Mouse (Mus musculus) kidney, embryonic 16.5 days (tissue): ENCODE measurements around the gene Eps8. TPM values are rescaled to one million over a fixed set of nuclear protein-coding genes. Genes with fewer than 3 reads are reported as not detected.

ENCODE experiments used
- ATAC-seq: fragments of 200-750 bp; cut with Nextera tagmentation; 2 replicates; pipeline ENCODE4 v1.8.0; 2017; ENCODE audit warnings: moderate TSS enrichment; ENCODE audit not compliant: low FRiP score, low TSS enrichment
- H3K27ac ChIP-seq: fragments of 300-500 bp; sonication (generic); 2 replicates; pipeline ENCODE4 v1.5.1; 2014; ENCODE audit warnings: low read length
- H3K27me3 ChIP-seq: fragments of 300-500 bp; sonication (generic); 2 replicates; pipeline ENCODE4 v1.6.1; 2014; ENCODE audit warnings: low read length, control low read depth, mixed read lengths; ENCODE audit not compliant: insufficient read depth
- H3K36me3 ChIP-seq: fragments of 300-500 bp; sonication (generic); 2 replicates; pipeline ENCODE4 v1.6.1; 2014; ENCODE audit warnings: low read length, control low read depth, mixed read lengths; ENCODE audit not compliant: insufficient read depth
- H3K4me1 ChIP-seq: fragments of 300-500 bp; sonication (generic); 2 replicates; pipeline ENCODE4 v1.6.1; 2014; ENCODE audit warnings: low read length, control low read depth, mixed read lengths; ENCODE audit not compliant: insufficient read depth
- H3K4me2 ChIP-seq: fragments of 300-500 bp; sonication (generic); replicated peaks from 2 replicates; pipeline ENCODE4 v1.6.1; 2014; ENCODE audit warnings: low read depth, low read length
- H3K4me3 ChIP-seq: fragments of 300-500 bp; sonication (generic); 2 replicates; pipeline ENCODE4 v1.5.1; 2014; ENCODE audit warnings: mild to moderate bottlenecking, low read length
- H3K9ac ChIP-seq: fragments of 300-500 bp; sonication (generic); replicated peaks from 2 replicates; pipeline ENCODE4 v1.6.1; 2014; ENCODE audit warnings: low read length
- H3K9me3 ChIP-seq: fragments of 300-500 bp; sonication (generic); 2 replicates; pipeline ENCODE4 v1.6.1; 2016; ENCODE audit warnings: low read length, control low read depth
- WGBS: fragments of 180-500 bp; shearing (Covaris S2); extraction: QIAGEN DNeasy Blood & Tissue Kit; methylation state at CpG from one replicate; pipeline ENCODE4 v1.1.7; 2014; 5-methylcytosine and 5-hydroxymethylcytosine counted together
- polyA plus RNA-seq: library from polyadenylated mRNA; unstranded; fragments of >200 nt; fragmentation: Nextera tagmentation; extraction: Ambion mirVana; gene quantifications from 2 replicates; pipeline ENCODE4 v1.2.1, GENCODE M21; 2015

Eps8 gene
- polyA plus RNA-seq, 1 experiment from 2014 or later: 43.0 TPM

- 88% methylated on average over 3 of the region's 3 CpGs for WGBS
- Histone ChIP-seq H3K4me3 (no peak overlapping the region), H3K36me3 (no peaks in the 10 kb centered on the region), H3K27me3 (no peaks in the 10 kb centered on the region), H3K4me2 (no peak overlapping the region), H3K9ac (no peak overlapping the region), H3K4me1 (peaks cover 5% of the 10 kb centered on the region), H3K9me3 (peaks cover 2% of the 10 kb centered on the region; the same call in 1 of the 2 replicates), H3K27ac (0 out of 2 replicates have a peak overlapping the region, but pooled peaks have one; percentile 1)
- ATAC-seq: no peak
Measured at GRCm38 (mm10) chr6:137565890-137566289, 88.8 kb downstream of the Eps8 start.

- WGBS: 57% methylated on average over 6 of the region's 6 CpGs
- H3K36me3 ChIP-seq: no peaks in the 10 kb centered on the region
- H3K9ac ChIP-seq: no peak overlapping the region
- peaks cover 5% of the 10 kb centered on the region for H3K4me1 ChIP-seq
- peaks cover 2% of the 10 kb centered on the region; the same call in 1 of the 2 replicates for H3K9me3 ChIP-seq
- peak overlapping the region; percentile 25; the same call in 1 of the 2 replicates for H3K27ac ChIP-seq
- no peak overlapping the region for H3K4me2 ChIP-seq
- peak; percentile 79 for ATAC-seq
- H3K27me3 ChIP-seq: no peaks in the 10 kb centered on the region
- H3K4me3 ChIP-seq: no peak overlapping the region
Measured at GRCm38 (mm10) chr6:137565454-137565853, 89.2 kb downstream of the Eps8 start.

GRCm38 (mm10) chr6:137560358-137560859 lies 94.3 kb downstream of the Eps8 start:
- WGBS: 25% methylated on average over 12 of the region's 12 CpGs
- Histone ChIP-seq H3K27ac (peak overlapping the region; percentile 74), H3K27me3 (no peaks in the 10 kb centered on the region), H3K9ac (0 out of 2 replicates have a peak overlapping the region, but pooled peaks have one; percentile 17), H3K9me3 (no peaks in the 10 kb centered on the region), H3K4me3 (no peak overlapping the region), H3K4me1 (peaks cover 15% of the 10 kb centered on the region), H3K36me3 (no peaks in the 10 kb centered on the region), H3K4me2 (0 out of 2 replicates have a peak overlapping the region, but pooled peaks have one; percentile 13)
- ATAC-seq: peak; percentile 76

- H3K4me2 ChIP-seq: no peak overlapping the region
- peaks cover 15% of the 10 kb centered on the region for H3K4me1 ChIP-seq
- H3K4me3 ChIP-seq: no peak overlapping the region
- WGBS: 66% methylated on average over 13 of the region's 13 CpGs
- H3K36me3 ChIP-seq: no peaks in the 10 kb centered on the region
- no peaks in the 10 kb centered on the region for H3K27me3 ChIP-seq
- H3K27ac ChIP-seq: 0 out of 2 replicates have a peak overlapping the region, but pooled peaks have one; percentile 26
- no peaks in the 10 kb centered on the region for H3K9me3 ChIP-seq
- no peak for ATAC-seq
- no peak overlapping the region for H3K9ac ChIP-seq
Measured at GRCm38 (mm10) chr6:137558840-137559239, 95.8 kb downstream of the Eps8 start.

GRCm38 (mm10) chr6:137557671-137558070 lies 97.0 kb downstream of the Eps8 start:
- Histone ChIP-seq H3K9me3 (no peaks in the 10 kb centered on the region), H3K4me1 (peaks cover 15% of the 10 kb centered on the region), H3K4me3 (no peak overlapping the region), H3K27ac (no peak overlapping the region), H3K27me3 (no peaks in the 10 kb centered on the region), H3K4me2 (no peak overlapping the region), H3K36me3 (no peaks in the 10 kb centered on the region), H3K9ac (no peak overlapping the region)
- 56% methylated on average over 2 of the region's 2 CpGs for WGBS
- ATAC-seq: no peak

GRCm38 (mm10) chr6:137557159-137557558 lies 97.5 kb downstream of the Eps8 start:
- no peak overlapping the region for H3K9ac ChIP-seq
- no peak overlapping the region for H3K4me3 ChIP-seq
- H3K36me3 ChIP-seq: no peaks in the 10 kb centered on the region
- no peak overlapping the region for H3K27ac ChIP-seq
- no peak for ATAC-seq
- 85% methylated on average over 4 of the region's 4 CpGs for WGBS
- H3K4me2 ChIP-seq: no peak overlapping the region
- H3K27me3 ChIP-seq: no peaks in the 10 kb centered on the region
- H3K9me3 ChIP-seq: no peaks in the 10 kb centered on the region
- peaks cover 15% of the 10 kb centered on the region for H3K4me1 ChIP-seq

GRCm38 (mm10) chr6:137556636-137557035 lies 98.0 kb downstream of the Eps8 start:
- WGBS: 90% methylated on average over 5 of the region's 5 CpGs
- H3K4me1 ChIP-seq: peaks cover 15% of the 10 kb centered on the region
- no peaks in the 10 kb centered on the region for H3K9me3 ChIP-seq
- no peak overlapping the region for H3K9ac ChIP-seq
- ATAC-seq: no peak
- H3K36me3 ChIP-seq: no peaks in the 10 kb centered on the region
- H3K4me2 ChIP-seq: no peak overlapping the region
- H3K27ac ChIP-seq: no peak overlapping the region
- H3K4me3 ChIP-seq: no peak overlapping the region
- H3K27me3 ChIP-seq: no peaks in the 10 kb centered on the region

- peak; percentile 62 for ATAC-seq
- H3K36me3 ChIP-seq: no peaks in the 10 kb centered on the region
- H3K4me1 ChIP-seq: peaks cover 7% of the 10 kb centered on the region; the same call in 1 of the 2 replicates
- H3K9ac ChIP-seq: no peak overlapping the region
- H3K9me3 ChIP-seq: no peaks in the 10 kb centered on the region
- H3K4me2 ChIP-seq: no peak overlapping the region
- H3K27ac ChIP-seq: peak overlapping the region; percentile 69
- H3K27me3 ChIP-seq: no peaks in the 10 kb centered on the region
- H3K4me3 ChIP-seq: no peak overlapping the region
- 53% methylated on average over 8 of the region's 8 CpGs for WGBS
Measured at GRCm38 (mm10) chr6:137550181-137550580, 104.5 kb downstream of the Eps8 start.

- H3K4me1 ChIP-seq: peaks cover 7% of the 10 kb centered on the region
- no peak overlapping the region for H3K4me3 ChIP-seq
- no peaks in the 10 kb centered on the region for H3K36me3 ChIP-seq
- H3K9ac ChIP-seq: no peak overlapping the region
- H3K27me3 ChIP-seq: no peaks in the 10 kb centered on the region
- H3K27ac ChIP-seq: no peak overlapping the region
- 77% methylated on average over 5 of the region's 5 CpGs for WGBS
- no peak overlapping the region for H3K4me2 ChIP-seq
- ATAC-seq: no peak
- no peaks in the 10 kb centered on the region for H3K9me3 ChIP-seq
Measured at GRCm38 (mm10) chr6:137548613-137549012, 106.1 kb downstream of the Eps8 start.

- no peak for ATAC-seq
- Histone ChIP-seq H3K27me3 (no peaks in the 10 kb centered on the region), H3K4me2 (no peak overlapping the region), H3K27ac (no peak overlapping the region), H3K4me1 (peaks cover 16% of the 10 kb centered on the region), H3K4me3 (no peak overlapping the region), H3K9ac (no peak overlapping the region), H3K9me3 (no peaks in the 10 kb centered on the region), H3K36me3 (no peaks in the 10 kb centered on the region)
- 64% methylated on average over 2 of the region's 2 CpGs for WGBS
Measured at GRCm38 (mm10) chr6:137547555-137547954, 107.1 kb downstream of the Eps8 start.
